Mouse (Mus musculus): Measurements from ENCODE around the gene Rpl19. TPM values are rescaled to one million over a fixed set of nuclear protein-coding genes. Genes with fewer than 3 reads are reported as not detected.

The Rpl19 gene
- polyA plus RNA-seq, 2 experiments = 735 to 1,005 TPM

DNA sequence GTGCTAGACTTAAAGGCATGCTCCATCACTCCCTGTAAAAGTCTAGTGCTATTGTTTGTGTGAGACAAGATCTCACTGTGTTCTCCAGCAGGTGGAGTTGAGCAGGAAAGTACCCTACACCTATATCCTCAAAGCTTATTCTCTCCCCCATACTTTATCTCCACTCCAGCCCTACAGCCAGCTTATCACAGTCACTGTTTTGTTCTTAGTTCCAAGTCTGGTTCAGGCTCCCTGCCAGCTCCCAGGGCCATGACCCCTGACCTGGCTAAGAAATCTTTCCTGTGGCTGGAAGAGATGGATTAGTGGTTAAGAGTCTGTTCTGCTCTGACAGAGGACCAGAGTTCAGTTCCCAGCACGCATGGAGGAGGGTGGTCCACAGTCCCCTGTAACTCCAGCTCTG, 20.0 kb downstream of the Rpl19 start:
- H3K4me1 ChIP-seq (replicated peaks; ENCODE audit: control insufficient read depth in 2 of 2, insufficient read depth in 2 of 2, low read length in 1 of 2) = no peaks in the 10 kb centered on the region
- no peaks in the 10 kb centered on the region for H3K36me3 ChIP-seq (replicated peaks; ENCODE audit: control insufficient read depth, insufficient read depth, low read depth)
- H3K4me3 ChIP-seq (ENCODE audit: insufficient read depth in 1 of 2, low read depth in 2 of 2, low read length in 2 of 2) = no peak overlapping the region
- no peak overlapping the region for H3K9ac ChIP-seq (replicated peaks)
- H3K4me2 ChIP-seq (ENCODE audit: low read depth) = no peak overlapping the region
- H3K9me3 ChIP-seq (ENCODE audit: control insufficient read depth, low read length) = no peaks in the 10 kb centered on the region
- no peak for ATAC-seq (ENCODE audit: insufficient read depth)
- 46% methylated on average over 1 of the region's 1 CpGs for WGBS (ENCODE audit: insufficient replicate concordance)
- no peak for DNase-seq (ENCODE audit: low read depth in 3 of 3, low spot score in 3 of 3)
- no peak overlapping the region for H3K27ac ChIP-seq
- peaks cover 15% of the 10 kb centered on the region for H3K27me3 ChIP-seq (ENCODE audit: control insufficient read depth, insufficient read depth, low read length)
- TF ChIP-seq CTCF (IDR thresholded peaks at IDR 0.05; ENCODE audit: low read depth) = no peak
- no peak for TF ChIP-seq EP300 (IDR thresholded peaks at IDR 0.05; ENCODE audit: low read depth)

DNA sequence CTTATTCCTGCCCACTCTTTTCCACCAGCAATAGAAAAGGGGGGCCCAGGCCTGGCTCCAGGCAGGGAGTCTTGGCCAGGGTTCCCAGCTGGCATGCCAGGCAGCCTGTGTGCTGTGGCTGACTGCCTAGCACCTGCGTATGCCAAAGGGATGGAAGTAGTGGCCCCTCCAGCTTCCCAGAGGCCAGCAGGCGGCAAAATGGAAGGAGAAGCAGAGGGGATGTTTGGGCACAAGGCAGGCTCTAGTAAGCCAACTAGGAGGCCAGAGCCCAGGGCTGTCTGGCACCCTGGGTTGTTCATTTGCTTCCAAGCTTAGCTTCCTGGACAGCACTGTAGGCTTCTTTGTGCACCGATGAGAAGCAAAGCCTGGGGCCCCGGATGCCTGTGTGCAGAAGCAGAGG, 21.2 kb downstream of the Rpl19 start:
- no peak for ATAC-seq (ENCODE audit: insufficient read depth)
- Histone ChIP-seq H3K4me2 (ENCODE audit: low read depth) (no peak overlapping the region), H3K4me3 (ENCODE audit: insufficient read depth in 1 of 2, low read depth in 2 of 2, low read length in 2 of 2) (no peak overlapping the region), H3K27me3 (ENCODE audit: control insufficient read depth, insufficient read depth, low read length) (peaks cover 28% of the 10 kb centered on the region), H3K9me3 (ENCODE audit: control insufficient read depth, low read length) (no peaks in the 10 kb centered on the region), H3K9ac (replicated peaks) (no peak overlapping the region), H3K27ac (no peak overlapping the region), H3K4me1 (replicated peaks; ENCODE audit: control insufficient read depth in 2 of 2, insufficient read depth in 2 of 2, low read length in 1 of 2) (no peaks in the 10 kb centered on the region), H3K36me3 (replicated peaks; ENCODE audit: control insufficient read depth, insufficient read depth, low read depth) (no peaks in the 10 kb centered on the region)
- TF ChIP-seq EP300 (IDR thresholded peaks at IDR 0.05; ENCODE audit: low read depth) (no peak), CTCF (IDR thresholded peaks at IDR 0.05; ENCODE audit: low read depth) (no peak)
- DNase-seq (ENCODE audit: low read depth in 3 of 3, low spot score in 3 of 3) = no peak
- WGBS (ENCODE audit: insufficient replicate concordance) = 59% methylated on average over 4 of the region's 4 CpGs

DNA sequence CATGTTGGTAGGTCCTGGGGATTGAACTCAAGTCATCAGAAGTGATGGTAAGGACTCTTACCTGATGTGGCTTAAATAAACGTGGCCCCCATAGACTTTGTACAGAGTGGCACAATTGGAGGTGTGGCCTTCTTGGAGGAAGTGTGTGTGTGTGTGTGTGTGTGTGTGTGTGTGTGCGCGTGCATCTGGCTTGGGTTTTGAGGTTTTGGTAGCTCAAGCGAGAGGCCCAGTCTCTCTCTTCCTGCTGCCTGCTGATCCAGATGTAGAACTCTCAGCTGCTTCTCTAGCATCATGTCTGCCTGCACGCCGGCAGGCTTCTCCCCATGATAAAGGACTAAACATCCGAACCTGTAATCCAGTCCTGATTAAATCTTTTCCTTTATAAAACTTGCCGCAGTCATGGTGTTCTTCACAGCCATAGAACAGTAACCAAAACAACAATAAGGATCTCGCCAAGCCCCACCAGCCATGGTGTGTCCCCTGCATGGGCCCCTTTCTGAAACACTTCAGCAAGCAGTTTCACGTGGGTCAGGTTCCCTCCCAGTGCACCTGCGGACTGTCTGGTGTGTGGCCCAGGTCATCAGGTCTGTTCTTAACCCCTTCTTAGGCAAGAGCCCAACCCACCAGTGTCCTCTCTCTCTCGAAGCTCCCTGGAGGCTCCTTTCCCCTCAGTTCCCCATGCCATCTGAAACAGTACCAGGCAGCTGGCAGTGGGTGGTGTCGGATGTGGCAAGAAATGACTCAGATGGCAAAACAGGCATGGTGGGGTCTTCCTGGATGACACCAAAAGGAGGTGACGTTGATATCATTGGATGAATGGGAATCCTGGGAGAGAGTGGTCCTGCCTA, 23.4 kb downstream of the Rpl19 start:
- DNase-seq (ENCODE audit: low read depth in 3 of 3, low spot score in 3 of 3) = no peak
- Histone ChIP-seq H3K4me3 (ENCODE audit: insufficient read depth in 1 of 2, low read depth in 2 of 2, low read length in 2 of 2) (no peak overlapping the region), H3K4me1 (replicated peaks; ENCODE audit: control insufficient read depth in 2 of 2, insufficient read depth in 2 of 2, low read length in 1 of 2) (no peaks in the 10 kb centered on the region), H3K9me3 (ENCODE audit: control insufficient read depth, low read length) (no peaks in the 10 kb centered on the region), H3K4me2 (ENCODE audit: low read depth) (no peak overlapping the region), H3K36me3 (replicated peaks; ENCODE audit: control insufficient read depth, insufficient read depth, low read depth) (no peaks in the 10 kb centered on the region), H3K9ac (replicated peaks) (no peak overlapping the region), H3K27me3 (ENCODE audit: control insufficient read depth, insufficient read depth, low read length) (peaks cover 45% of the 10 kb centered on the region), H3K27ac (no peak overlapping the region)
- 30% methylated on average over 14 of the region's 14 CpGs for WGBS (ENCODE audit: insufficient replicate concordance)
- TF ChIP-seq EP300 (IDR thresholded peaks at IDR 0.05; ENCODE audit: low read depth) (no peak), CTCF (IDR thresholded peaks at IDR 0.05; ENCODE audit: low read depth) (no peak)
- ATAC-seq (ENCODE audit: insufficient read depth) = no peak

DNA sequence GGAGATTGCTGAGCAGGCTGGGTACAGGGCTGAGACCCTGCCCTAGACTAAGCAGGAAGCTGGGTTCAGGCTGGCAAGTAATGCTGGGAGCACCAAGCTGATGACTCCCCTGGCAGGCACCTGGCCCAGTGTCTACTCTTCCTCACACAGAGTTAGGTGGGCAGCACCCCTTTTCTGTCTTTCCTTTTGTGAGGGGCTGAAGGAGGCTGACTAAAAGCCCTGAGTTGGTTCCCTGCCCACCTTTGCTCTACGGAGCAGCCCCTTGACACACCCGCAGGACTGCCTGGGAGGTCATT, 24.0 kb downstream of the Rpl19 start:
- peaks cover 45% of the 10 kb centered on the region for H3K27me3 ChIP-seq (ENCODE audit: control insufficient read depth, insufficient read depth, low read length)
- DNase-seq (ENCODE audit: low read depth in 3 of 3, low spot score in 3 of 3) = no peak
- 36% methylated on average over 2 of the region's 2 CpGs for WGBS (ENCODE audit: insufficient replicate concordance)
- no peak overlapping the region for H3K27ac ChIP-seq
- no peak for ATAC-seq (ENCODE audit: insufficient read depth)
- no peaks in the 10 kb centered on the region for H3K9me3 ChIP-seq (ENCODE audit: control insufficient read depth, low read length)
- no peaks in the 10 kb centered on the region for H3K36me3 ChIP-seq (replicated peaks; ENCODE audit: control insufficient read depth, insufficient read depth, low read depth)
- no peak overlapping the region for H3K4me3 ChIP-seq (ENCODE audit: insufficient read depth in 1 of 2, low read depth in 2 of 2, low read length in 2 of 2)
- TF ChIP-seq CTCF (IDR thresholded peaks at IDR 0.05; ENCODE audit: low read depth) = no peak
- TF ChIP-seq EP300 (IDR thresholded peaks at IDR 0.05; ENCODE audit: low read depth) = no peak
- H3K9ac ChIP-seq (replicated peaks) = no peak overlapping the region
- no peaks in the 10 kb centered on the region for H3K4me1 ChIP-seq (replicated peaks; ENCODE audit: control insufficient read depth in 2 of 2, insufficient read depth in 2 of 2, low read length in 1 of 2)
- H3K4me2 ChIP-seq (ENCODE audit: low read depth) = no peak overlapping the region

DNA sequence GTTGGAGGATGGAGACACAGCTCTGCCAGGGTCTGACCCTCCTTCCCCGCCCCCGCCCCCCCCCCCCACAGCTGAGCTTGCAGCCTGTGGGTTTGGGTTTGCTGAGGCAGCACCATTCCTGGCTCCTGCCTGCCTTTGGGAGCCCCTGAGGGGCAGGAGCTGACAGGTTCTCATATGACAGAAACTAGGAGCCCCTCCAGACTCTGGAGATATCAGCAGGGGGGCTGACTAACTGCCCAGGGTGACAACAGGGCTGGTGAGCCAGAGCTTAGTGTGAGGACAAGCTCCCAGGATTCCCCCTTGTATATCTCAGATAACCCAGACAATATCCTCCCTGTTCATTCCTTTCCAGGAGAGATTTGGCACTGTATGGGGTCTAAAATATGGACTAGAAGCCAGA, 24.4 kb downstream of the Rpl19 start:
- no peaks in the 10 kb centered on the region for H3K36me3 ChIP-seq (replicated peaks; ENCODE audit: control insufficient read depth, insufficient read depth, low read depth)
- no peak overlapping the region for H3K4me2 ChIP-seq (ENCODE audit: low read depth)
- 40% methylated on average over 1 of the region's 2 CpGs for whole genome bisulfite sequencing (ENCODE audit: insufficient replicate concordance)
- no peak for ATAC-seq (ENCODE audit: insufficient read depth)
- H3K27me3 ChIP-seq (ENCODE audit: control insufficient read depth, insufficient read depth, low read length) = peaks cover 45% of the 10 kb centered on the region
- no peak overlapping the region for H3K27ac ChIP-seq
- H3K9me3 ChIP-seq (ENCODE audit: control insufficient read depth, low read length) = no peaks in the 10 kb centered on the region
- no peaks in the 10 kb centered on the region for H3K4me1 ChIP-seq (replicated peaks; ENCODE audit: control insufficient read depth in 2 of 2, insufficient read depth in 2 of 2, low read length in 1 of 2)
- TF ChIP-seq CTCF (IDR thresholded peaks at IDR 0.05; ENCODE audit: low read depth) (no peak), EP300 (IDR thresholded peaks at IDR 0.05; ENCODE audit: low read depth) (no peak)
- H3K4me3 ChIP-seq (ENCODE audit: insufficient read depth in 1 of 2, low read depth in 2 of 2, low read length in 2 of 2) = no peak overlapping the region
- DNase-seq (ENCODE audit: low read depth in 3 of 3, low spot score in 3 of 3) = no peak
- no peak overlapping the region for H3K9ac ChIP-seq (replicated peaks)
